Mouse (Mus musculus): Measurements from ENCODE around the gene Psma3. TPM values are rescaled to one million over a fixed set of nuclear protein-coding genes. Genes with fewer than 3 reads are reported as not detected.

Psma3 gene
- polyA plus RNA-seq, 1 experiment from 2014 or later = 654 TPM

Other genes with a start within 250 kb of the Psma3 start
- gene Frmd6, start 149.1 kb upstream of the Psma3 start, polyA plus RNA-seq (2014; fragmentation: Nextera tagmentation; extraction: Ambion mirVana) = 15.9 and 20.1 TPM in 2 replicates
- 275 and 291 TPM in 2 replicates for gene Actr10, start 36.8 kb upstream of the Psma3 start, polyA plus RNA-seq (2014; fragmentation: Nextera tagmentation; extraction: Ambion mirVana)
- gene Arid4a, start 41.4 kb downstream of the Psma3 start, polyA plus RNA-seq (2014; fragmentation: Nextera tagmentation; extraction: Ambion mirVana) = 34.5 and 35.2 TPM in 2 replicates
- not detected in 2 replicates for gene Tomm20l, start 136.8 kb downstream of the Psma3 start, polyA plus RNA-seq (2014; fragmentation: Nextera tagmentation; extraction: Ambion mirVana)
- gene Timm9, start 162.1 kb downstream of the Psma3 start, polyA plus RNA-seq (2014; fragmentation: Nextera tagmentation; extraction: Ambion mirVana) = 71.4 and 73.7 TPM in 2 replicates
- gene 2700049A03Rik, start 162.2 kb downstream of the Psma3 start, polyA plus RNA-seq (2014; fragmentation: Nextera tagmentation; extraction: Ambion mirVana) = 20.6 and 24.0 TPM in 2 replicates